Mouse (Mus musculus) ES-E14 (cell line): ENCODE results near the gene Trim39. TPM values are rescaled to one million over a fixed set of nuclear protein-coding genes. Genes with fewer than 3 reads are reported as not detected.

Experiments
- DNase-seq: peaks from one replicate; pipeline ENCODE4 v3.0.0-alpha.2; 2013; ENCODE audit warnings: low read depth, low spot score
- H3K27ac ChIP-seq: 2 replicates; pipeline ENCODE4 v1.5.1; 2012; ENCODE audit warnings: low read depth, mild to moderate bottlenecking, low read length, moderate library complexity, mixed read lengths; ENCODE audit not compliant: poor library complexity, insufficient read depth, severe bottlenecking
- H3K36me3 ChIP-seq: 2 replicates; pipeline ENCODE4 v1.6.1; 2012; ENCODE audit warnings: mild to moderate bottlenecking, low read length, moderate library complexity, mixed read lengths; ENCODE audit not compliant: control insufficient read depth, poor library complexity, insufficient read depth, severe bottlenecking
- H3K4me1 ChIP-seq, 2 experiments: fragments of 150-350 bp in 1 of 2; sonication (generic) in 1 of 2; 2 replicates each; pipeline ENCODE4 v1.6.1; 2012; ENCODE audit warnings: low read length in 2 of 2, mild to moderate bottlenecking in 1 of 2, mixed read lengths in 1 of 2; ENCODE audit not compliant: control insufficient read depth in 2 of 2, insufficient read depth in 2 of 2, poor library complexity in 1 of 2
- H3K4me3 ChIP-seq, 2 experiments: fragments of 150-350 bp in 1 of 2; sonication (generic) in 1 of 2; 2 replicates each; pipeline ENCODE4 v1.5.1; 2012; ENCODE audit warnings: low read length in 2 of 2, low read depth in 1 of 2, mild to moderate bottlenecking in 1 of 2, mixed read lengths in 1 of 2; ENCODE audit not compliant: insufficient read depth in 1 of 2, poor library complexity in 1 of 2, severe bottlenecking in 1 of 2
- H3K9ac ChIP-seq: 2 replicates; pipeline ENCODE4 v1.6.1; 2012; ENCODE audit warnings: low read depth, mild to moderate bottlenecking, low read length, mixed read lengths; ENCODE audit not compliant: poor library complexity, insufficient read depth, severe bottlenecking
- H3K9me3 ChIP-seq: fragments of 150-350 bp; sonication (generic); 2 replicates; pipeline ENCODE4 v1.6.1; 2012; ENCODE audit warnings: low read depth, mild to moderate bottlenecking, low read length; ENCODE audit not compliant: control insufficient read depth, insufficient read depth
- CHD2 ChIP-seq: IDR thresholded peaks from 2 replicates; pipeline ENCODE4 v1.6.1; 2014; ENCODE audit warnings: mild to moderate bottlenecking, low read depth, low read length, inconsistent platforms
- HCFC1 ChIP-seq: IDR thresholded peaks from 2 replicates; pipeline ENCODE4 v1.6.1; 2012; ENCODE audit warnings: low read length, inconsistent platforms, borderline replicate concordance; ENCODE audit not compliant: insufficient read depth
- MAFK ChIP-seq: IDR thresholded peaks from 2 replicates; pipeline ENCODE4 v1.6.1; 2014; ENCODE audit warnings: mild to moderate bottlenecking, low read depth, low read length, inconsistent platforms; ENCODE audit not compliant: insufficient read depth
- ZC3H11A ChIP-seq: IDR thresholded peaks from 2 replicates; pipeline ENCODE4 v1.6.1; 2012; ENCODE audit warnings: low read depth, mild to moderate bottlenecking, inconsistent platforms, low read length, borderline replicate concordance
- ZNF384 ChIP-seq: IDR thresholded peaks from 2 replicates; pipeline ENCODE4 v1.6.1; 2012; ENCODE audit warnings: low read depth, low read length, inconsistent platforms
- in situ Hi-C, 2 experiments: fragments of 600-800 bp; cut with MboI; formaldehyde crosslinking; loops; one replicate each; pipeline ENCODE4 v1.15.1; 2025; ENCODE audit warnings: low sequenced_read_pairs in 2 of 2, inconsistent platforms in 1 of 2; ENCODE audit not compliant: unreplicated experiment in 2 of 2
- total RNA-seq: library from RNA; depleted of rRNA; stranded (reverse); fragments of 300-350 nt; gene quantifications from 2 replicates; pipeline ENCODE4 v1.2.3, GENCODE M21; 2012; rRNA removed

Gene Trim39
- total RNA-seq, 1 experiment, result 22.4 TPM

DNA sequence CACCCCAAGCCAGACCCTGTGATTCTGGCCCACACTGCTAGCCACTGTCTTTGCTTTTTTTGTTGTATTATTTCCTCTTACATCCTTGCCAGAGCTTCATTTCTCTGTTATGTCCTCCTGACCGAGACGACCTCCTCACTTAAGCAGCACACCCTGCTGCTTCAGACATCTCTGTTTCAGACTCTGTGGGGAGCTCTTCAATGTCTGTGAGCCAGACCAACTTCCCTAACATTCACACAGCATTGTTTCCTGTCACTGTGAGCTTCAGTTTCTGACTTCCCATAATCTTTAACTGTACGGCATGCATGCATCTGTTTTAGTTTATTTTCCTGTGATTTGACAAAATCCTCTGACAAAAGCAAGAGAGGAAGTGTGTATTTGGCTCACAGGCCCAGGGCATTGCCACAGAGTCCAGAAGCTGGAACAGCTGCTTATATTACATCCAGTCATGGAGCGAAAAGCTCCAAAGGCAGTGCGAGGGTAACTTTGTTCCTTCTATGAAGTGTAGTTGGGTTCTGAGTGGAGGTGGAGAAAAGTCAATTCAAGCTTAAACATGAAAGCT lies 53.4 kb downstream of the Trim39 start:
- no peaks in the 10 kb centered on the region for H3K9me3 ChIP-seq
- H3K4me3 ChIP-seq, result no peak overlapping the region
- no peaks in the 10 kb centered on the region for H3K4me1 ChIP-seq
- TF ChIP-seq CHD2, result no peak
- TF ChIP-seq HCFC1, result no peak
- no peak for TF ChIP-seq MAFK
- no peak for TF ChIP-seq ZNF384
- TF ChIP-seq ZC3H11A, result no peak
- no peak for DNase-seq
- H3K27ac ChIP-seq, result no peak overlapping the region
- H3K36me3 ChIP-seq, result no peaks in the 10 kb centered on the region
- in situ Hi-C loops, result no loop called here
- no peak overlapping the region for H3K9ac ChIP-seq

DNA sequence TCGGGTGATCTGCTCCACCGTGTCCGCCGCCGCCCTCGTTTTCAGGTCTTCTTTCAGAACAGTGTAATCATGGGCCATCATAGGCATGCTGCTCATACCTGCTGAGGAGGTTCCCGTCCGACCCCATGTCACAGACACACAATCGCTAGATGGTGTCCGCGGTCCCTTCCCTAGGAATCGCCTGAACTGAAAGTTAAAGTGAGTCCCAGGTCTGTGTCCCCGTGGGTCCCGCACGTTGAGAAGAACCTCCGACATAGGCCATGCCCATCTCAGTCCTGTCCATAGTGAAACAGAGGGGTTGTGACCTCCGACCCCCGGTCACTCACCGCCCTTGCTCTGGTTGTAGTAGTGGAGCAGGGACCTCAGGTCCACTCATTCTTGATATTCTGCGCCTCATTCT lies 56.5 kb downstream of the Trim39 start:
- in situ Hi-C loops, result no loop called here
- Histone ChIP-seq H3K4me3 (peak overlapping the region in 1 of 2 experiments; percentile 10; a peak in 1 of 4 replicates), H3K9ac (no peak overlapping the region), H3K9me3 (no peaks in the 10 kb centered on the region), H3K36me3 (no peaks in the 10 kb centered on the region), H3K4me1 (no peaks in the 10 kb centered on the region), H3K27ac (no peak overlapping the region)
- no peak for DNase-seq
- no peak for TF ChIP-seq CHD2

Other genes with a start within 250 kb of the Trim39 start
- 0.67 and 0.95 TPM in 2 replicates for gene H2-T23, start 239.4 kb downstream of the Trim39 start, total RNA-seq
- 2.7 and 5.8 TPM in 2 replicates for gene H2-T22, start 229.5 kb downstream of the Trim39 start, total RNA-seq
- gene Gm6034, start 229.3 kb downstream of the Trim39 start, total RNA-seq, result 0.18 and 0.21 TPM in 2 replicates
- 0.37 and 0.54 TPM in 2 replicates for gene Gm11127, start 213.9 kb downstream of the Trim39 start, total RNA-seq
- gene Gm19684, start 150.6 kb downstream of the Trim39 start, total RNA-seq, result not detected in 2 replicates
- 0.63 TPM in 1 of 2 replicates, not detected in the other for gene Gm7030, start 142.8 kb downstream of the Trim39 start, total RNA-seq
- gene Gm8909, start 103.7 kb downstream of the Trim39 start, total RNA-seq, result not detected in 2 replicates
- 0.22 TPM in 1 of 2 replicates, not detected in the other for gene H2-T3, start 82.0 kb downstream of the Trim39 start, total RNA-seq
- gene Rpp21, start 14.2 kb downstream of the Trim39 start, total RNA-seq, result 45.2 and 47.7 TPM in 2 replicates
- not detected in 2 replicates for gene H2-M10.2, start 14.2 kb upstream of the Trim39 start, total RNA-seq
- gene H2-M10.1, start 53.9 kb upstream of the Trim39 start, total RNA-seq, result not detected in 2 replicates
- not detected in 2 replicates for gene H2-M10.3, start 96.2 kb upstream of the Trim39 start, total RNA-seq
- not detected in 2 replicates for gene H2-M10.4, start 190.1 kb upstream of the Trim39 start, total RNA-seq